Mouse (Mus musculus) lung, postnatal 0 days (tissue): ENCODE results near the gene Fabp3. TPM values are rescaled to one million over a fixed set of nuclear protein-coding genes. Genes with fewer than 3 reads are reported as not detected.

Experiments
- ATAC-seq: fragments of 200-750 bp; cut with Nextera tagmentation; 2 replicates; pipeline ENCODE4 v1.8.0; 2017; ENCODE audit warnings: moderate library complexity
- DNase-seq: peaks from one replicate; pipeline ENCODE4 v3.0.0-alpha.2; 2016; ENCODE audit warnings: low spot score
- H3K27ac ChIP-seq: fragments of 300-500 bp; sonication (generic); 2 replicates; pipeline ENCODE4 v1.5.1; 2014; ENCODE audit warnings: antibody characterized with exemption, mild to moderate bottlenecking, low read length, mixed read lengths
- H3K27me3 ChIP-seq: fragments of 300-500 bp; sonication (generic); replicated peaks from 2 replicates; pipeline ENCODE4 v1.6.1; 2014; ENCODE audit warnings: low read length, mixed read lengths; ENCODE audit not compliant: insufficient read depth
- H3K36me3 ChIP-seq: fragments of 300-500 bp; sonication (generic); 2 replicates; pipeline ENCODE4 v1.6.1; 2014; ENCODE audit warnings: low read length, mixed read lengths; ENCODE audit not compliant: insufficient read depth
- H3K4me1 ChIP-seq: fragments of 300-500 bp; sonication (generic); 2 replicates; pipeline ENCODE4 v1.6.1; 2014; ENCODE audit warnings: antibody characterized with exemption, low read depth, low read length, mixed read lengths; ENCODE audit not compliant: insufficient read depth
- H3K4me2 ChIP-seq: fragments of 300-500 bp; sonication (generic); replicated peaks from 2 replicates; pipeline ENCODE4 v1.6.1; 2014; ENCODE audit warnings: low read depth, mild to moderate bottlenecking, low read length, moderate library complexity, mixed read lengths
- H3K4me3 ChIP-seq: fragments of 300-500 bp; sonication (generic); 2 replicates; pipeline ENCODE4 v1.5.1; 2014; ENCODE audit warnings: low read depth, low read length
- H3K9ac ChIP-seq: fragments of 300-500 bp; sonication (generic); replicated peaks from 2 replicates; pipeline ENCODE4 v1.6.1; 2014; ENCODE audit warnings: low read depth, mild to moderate bottlenecking
- H3K9me3 ChIP-seq: fragments of 300-500 bp; sonication (generic); 2 replicates; pipeline ENCODE4 v1.6.1; 2016; ENCODE audit warnings: low read length, mixed read lengths
- CTCF ChIP-seq: IDR thresholded peaks from 2 replicates; pipeline ENCODE4 v1.5.1; 2016; ENCODE audit warnings: antibody characterized with exemption, mild to moderate bottlenecking
- EP300 ChIP-seq: IDR thresholded peaks from 2 replicates; pipeline ENCODE4 v1.6.1; 2016; ENCODE audit warnings: antibody characterized with exemption, mild to moderate bottlenecking, control low read depth
- WGBS: fragments of 180-500 bp; shearing (Covaris S2); extraction: QIAGEN DNeasy Blood & Tissue Kit; methylation state at CpG from one replicate; pipeline ENCODE4 v1.1.7; 2014; 5-methylcytosine and 5-hydroxymethylcytosine counted together
- polyA plus RNA-seq: library from polyadenylated mRNA; unstranded; fragments of >200 nt; fragmentation: Nextera tagmentation; extraction: Ambion mirVana; gene quantifications from 2 replicates; pipeline ENCODE4 v1.2.1, GENCODE M21; 2015

The Fabp3 gene
- polyA plus RNA-seq, 1 experiment from 2014 or later = 88.3 TPM

DNA sequence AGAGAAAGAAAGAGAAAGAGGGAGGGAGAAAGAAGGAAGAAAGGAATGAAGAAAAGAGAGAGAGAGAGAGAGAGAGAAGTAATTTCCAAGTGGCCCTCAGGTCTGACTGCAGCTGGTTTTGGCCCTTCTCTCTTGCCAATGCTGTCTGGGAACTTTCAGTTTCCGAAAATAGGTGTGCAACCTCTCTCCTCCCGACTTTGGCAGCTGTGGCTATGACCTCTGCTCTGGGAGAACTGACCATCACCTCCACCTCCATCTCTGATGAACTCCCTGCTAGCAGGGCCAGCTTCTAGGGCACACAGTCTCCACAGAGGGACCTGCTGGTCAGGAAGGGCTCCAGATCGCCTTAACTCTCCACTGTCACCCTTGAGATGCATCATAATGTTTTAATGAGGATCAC is 21.9 kb upstream of the Fabp3 start:
- no peak for TF ChIP-seq CTCF
- no peak for TF ChIP-seq EP300
- Histone ChIP-seq H3K36me3 (no peaks in the 10 kb centered on the region), H3K9me3 (no peaks in the 10 kb centered on the region), H3K4me2 (no peak overlapping the region), H3K27ac (no peak overlapping the region), H3K27me3 (no peaks in the 10 kb centered on the region), H3K4me1 (no peaks in the 10 kb centered on the region), H3K4me3 (no peak overlapping the region), H3K9ac (no peak overlapping the region)
- WGBS = 32% methylated on average over 3 of the region's 3 CpGs
- DNase-seq (no peak), ATAC-seq (no peak)

DNA sequence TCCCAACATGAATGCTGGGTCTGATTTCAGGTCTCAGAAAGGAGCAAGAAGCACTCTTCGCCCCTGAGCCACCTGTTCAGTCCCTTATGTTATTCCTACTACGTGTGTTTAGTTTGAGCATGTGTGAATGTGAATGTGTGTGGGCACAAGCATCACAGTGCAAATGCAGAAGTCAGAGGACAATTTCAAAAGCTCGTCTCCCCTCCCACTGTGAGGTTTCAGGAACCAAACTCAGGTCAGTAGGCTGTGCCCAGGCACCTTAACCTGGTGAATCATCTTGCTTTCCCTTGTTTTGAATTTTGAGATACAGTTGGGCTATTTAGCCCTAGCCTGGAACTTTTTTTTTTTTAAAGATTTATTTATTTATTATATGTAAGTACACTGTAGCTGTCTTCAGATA is 18.6 kb upstream of the Fabp3 start:
- ATAC-seq (no peak), DNase-seq (no peak)
- H3K4me2 ChIP-seq = no peak overlapping the region
- no peak overlapping the region for H3K9ac ChIP-seq
- no peak overlapping the region for H3K27ac ChIP-seq
- TF ChIP-seq EP300 = no peak
- no peak for TF ChIP-seq CTCF
- H3K9me3 ChIP-seq = no peaks in the 10 kb centered on the region
- 71% methylated on average over 3 of the region's 3 CpGs for WGBS
- H3K4me1 ChIP-seq = no peaks in the 10 kb centered on the region
- no peak overlapping the region for H3K4me3 ChIP-seq
- H3K27me3 ChIP-seq = no peaks in the 10 kb centered on the region
- H3K36me3 ChIP-seq = no peaks in the 10 kb centered on the region

DNA sequence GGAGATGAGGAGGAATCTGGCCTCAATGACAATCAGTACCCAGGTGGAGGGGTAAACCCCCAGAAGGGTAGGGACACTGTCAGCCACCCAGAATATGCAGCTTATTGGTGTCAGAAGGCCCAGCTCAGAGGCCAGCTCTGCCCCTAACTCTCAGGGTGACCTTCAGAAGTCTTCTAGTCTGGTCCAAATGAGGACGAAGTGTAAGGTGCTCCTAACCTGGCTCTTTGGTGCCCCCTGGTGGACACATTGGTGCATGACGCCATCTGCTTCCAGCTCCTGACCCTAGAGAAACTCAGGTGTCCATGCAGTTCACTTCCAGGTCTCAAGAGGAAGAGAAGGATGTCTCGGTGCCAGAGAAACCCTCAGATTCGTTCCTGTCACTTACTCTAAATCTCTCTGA is 16.1 kb upstream of the Fabp3 start:
- no peak overlapping the region for H3K27ac ChIP-seq
- no peak overlapping the region for H3K9ac ChIP-seq
- peak; percentile 82 for DNase-seq
- no peak overlapping the region for H3K4me2 ChIP-seq
- ATAC-seq = peak; percentile 49
- no peaks in the 10 kb centered on the region for H3K27me3 ChIP-seq
- H3K9me3 ChIP-seq = no peaks in the 10 kb centered on the region
- under 1% methylated on average over 4 of the region's 4 CpGs for WGBS
- no peak overlapping the region for H3K4me3 ChIP-seq
- TF ChIP-seq CTCF = peak; percentile 96
- TF ChIP-seq EP300 = no peak
- H3K36me3 ChIP-seq = no peaks in the 10 kb centered on the region
- H3K4me1 ChIP-seq = peaks cover 3% of the 10 kb centered on the region; the same call in 1 of the 2 replicates

DNA sequence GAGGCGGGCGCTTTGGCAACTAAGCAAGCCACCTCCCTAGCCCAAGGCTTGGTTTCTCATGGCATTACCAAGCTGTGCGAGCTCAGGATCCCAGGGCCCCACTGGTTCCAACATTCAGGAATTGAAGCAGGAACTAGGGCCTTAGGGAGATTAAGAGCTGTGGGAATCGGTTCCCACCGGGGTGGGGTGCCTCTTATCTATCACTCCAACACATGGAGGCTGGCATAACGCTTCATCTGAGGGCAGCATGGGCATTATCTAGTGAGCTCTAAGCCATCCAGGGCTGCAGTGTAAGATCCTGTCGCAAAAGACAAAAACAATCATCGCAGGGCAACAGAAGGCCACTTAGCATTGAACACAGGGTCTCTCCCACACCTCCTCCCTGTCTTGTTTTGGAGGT is 13.9 kb upstream of the Fabp3 start:
- no peak overlapping the region for H3K27ac ChIP-seq
- TF ChIP-seq EP300 = no peak
- TF ChIP-seq CTCF = no peak
- WGBS = 73% methylated on average over 8 of the region's 8 CpGs
- H3K4me1 ChIP-seq = peaks cover 3% of the 10 kb centered on the region; the same call in 1 of the 2 replicates
- H3K9me3 ChIP-seq = no peaks in the 10 kb centered on the region
- H3K4me2 ChIP-seq = no peak overlapping the region
- H3K36me3 ChIP-seq = no peaks in the 10 kb centered on the region
- no peaks in the 10 kb centered on the region for H3K27me3 ChIP-seq
- H3K4me3 ChIP-seq = no peak overlapping the region
- DNase-seq (no peak), ATAC-seq (no peak)
- no peak overlapping the region for H3K9ac ChIP-seq

DNA sequence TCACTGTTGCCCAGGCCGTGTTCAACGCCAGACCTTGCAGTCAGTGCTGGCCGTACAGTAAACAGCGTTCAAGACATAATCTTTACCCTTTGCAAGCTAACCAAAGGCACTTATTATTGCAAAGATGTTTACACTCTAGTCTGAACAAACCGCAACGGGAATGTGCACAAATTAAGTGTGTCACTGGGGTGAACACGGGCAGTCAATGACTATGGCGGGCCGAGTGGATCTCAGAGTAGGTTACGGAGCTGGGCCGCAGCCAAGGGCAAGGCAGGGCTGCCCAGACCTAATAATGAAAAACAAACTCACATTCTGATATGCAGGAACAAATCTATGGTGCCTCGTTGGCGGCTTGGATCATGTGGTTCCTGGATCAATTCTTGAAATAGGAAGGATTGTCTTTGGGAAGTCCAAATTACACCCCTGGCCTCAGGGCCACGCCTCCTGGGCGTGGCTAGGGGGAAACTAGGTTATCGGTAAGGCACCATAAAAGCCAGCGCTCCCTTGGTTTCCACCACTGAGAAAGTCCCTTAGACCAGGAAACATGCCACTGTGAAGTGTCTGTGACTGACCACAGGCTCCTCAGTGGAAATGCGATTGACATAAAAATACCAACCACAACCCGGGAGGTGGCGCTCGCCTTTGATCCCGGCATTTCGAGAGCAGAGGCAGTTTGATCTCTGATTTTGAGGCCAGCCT is 13.2 kb upstream of the Fabp3 start:
- Histone ChIP-seq H3K9me3 (no peaks in the 10 kb centered on the region), H3K36me3 (no peaks in the 10 kb centered on the region), H3K27me3 (no peaks in the 10 kb centered on the region), H3K4me2 (0 out of 2 replicates have a peak overlapping the region, but pooled peaks have one; percentile 22), H3K4me3 (no peak overlapping the region), H3K27ac (no peak overlapping the region), H3K4me1 (peaks cover 3% of the 10 kb centered on the region; the same call in 1 of the 2 replicates), H3K9ac (no peak overlapping the region)
- WGBS = 35% methylated on average over 23 of the region's 23 CpGs
- ATAC-seq (peak; percentile 60), DNase-seq (peak; percentile 60)
- TF ChIP-seq EP300 (no peak), CTCF (peak; percentile 47)

DNA sequence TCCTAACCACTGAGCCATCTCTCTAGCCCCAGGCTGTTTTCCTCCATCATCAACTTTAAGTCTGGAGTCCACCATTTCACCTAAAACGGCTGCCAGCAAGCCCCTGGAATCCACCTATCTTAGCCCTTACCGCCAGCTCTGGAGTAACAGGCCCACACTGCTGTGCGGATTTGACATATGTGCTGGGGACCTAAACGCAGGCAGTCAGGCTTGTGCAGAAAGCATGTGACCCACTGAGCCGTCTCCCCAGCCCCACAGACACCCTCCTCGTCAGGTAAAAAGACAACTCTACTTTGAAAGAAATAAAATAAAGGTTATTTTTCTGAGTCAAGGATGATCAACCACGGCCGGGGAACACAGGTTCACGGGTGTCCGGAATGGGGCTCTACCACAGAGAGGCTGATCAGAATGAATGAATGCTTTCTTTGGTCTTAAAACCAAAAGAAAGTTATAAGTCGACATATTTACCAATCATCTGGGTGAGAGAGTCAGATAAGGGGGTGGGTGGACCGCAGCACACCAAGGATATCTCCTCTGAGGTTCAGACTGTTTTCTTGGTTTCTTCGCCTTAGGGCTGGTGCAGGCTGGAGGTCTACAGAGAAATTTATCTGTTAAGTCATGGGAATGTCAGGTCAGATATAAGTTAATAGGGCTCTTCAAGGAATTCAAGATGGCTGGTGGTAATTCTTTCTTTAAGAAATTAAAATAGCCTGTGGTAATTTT is 12.0 kb upstream of the Fabp3 start:
- WGBS = 79% methylated on average over 13 of the region's 13 CpGs
- no peak for ATAC-seq
- no peak overlapping the region for H3K4me2 ChIP-seq
- H3K9me3 ChIP-seq = no peaks in the 10 kb centered on the region
- H3K27ac ChIP-seq = no peak overlapping the region
- H3K9ac ChIP-seq = no peak overlapping the region
- no peak for TF ChIP-seq EP300
- TF ChIP-seq CTCF = no peak
- H3K36me3 ChIP-seq = no peaks in the 10 kb centered on the region
- no peak overlapping the region for H3K4me3 ChIP-seq
- no peaks in the 10 kb centered on the region for H3K27me3 ChIP-seq
- DNase-seq = no peak
- H3K4me1 ChIP-seq = peaks cover 3% of the 10 kb centered on the region; the same call in 1 of the 2 replicates
